Comparison of ENCODE assay signal across 25 mouse cellular contexts in genomic region chr9:71490076-71490475, GRCm38 (mm10). TPM values are rescaled to one million over a fixed set of nuclear protein-coding genes. Genes with fewer than 3 reads are reported as not detected.
DNase-seq lines count a peak whose midpoint lies in the region; ATAC-seq and TF ChIP-seq lines count a peak whose summit lies in the region.
"Had no signal": no experiment of that assay in that cellular context is flagged by ENCODE, and none has a peak within 500 bp of the region (broad histone marks: within the 10 kb centered on the region; RNA-seq: fewer than 3 reads in every experiment).

No protein-coding gene starts in this region.

- WGBS in forebrain, embryonic 10.5 days: 52% methylated on average over 3 of the region's 3 CpGs
- 52% methylated on average over 3 of the region's 3 CpGs for WGBS in forebrain, embryonic 13.5 days
- WGBS in kidney, embryonic 14.5 days: 40% methylated on average over 3 of the region's 3 CpGs

- H3K4me1 ChIP-seq in forebrain, embryonic 10.5 days: peaks cover 27% of the 10 kb centered on the region
- 0 out of 2 replicates have a peak, but pooled peaks cover 3% of the 10 kb centered on the region for H3K4me1 ChIP-seq in forebrain, embryonic 13.5 days
- H3K4me1 ChIP-seq in kidney, embryonic 14.5 days (ENCODE audit: control insufficient read depth, insufficient read depth, low read length): peaks cover 22% of the 10 kb centered on the region
- H3K4me1 ChIP-seq in ES-Bruce4 (ENCODE audit: control insufficient read depth, insufficient read depth, low read length): peaks cover 3% of the 10 kb centered on the region

- DNase-seq in forebrain, embryonic 10.5 days (ENCODE audit: extremely low spot score, low spot score): no peak
- DNase-seq in kidney, adult 8-10 months: no peak
- peak; percentile 88 for DNase-seq in ZHBTc4 (ENCODE audit: low read depth, low spot score)
- no peak for DNase-seq in spleen, postnatal 14 days (ENCODE audit: low spot score in 2 of 2)
- DNase-seq in gastrocnemius, postnatal 36 days: no peak
- DNase-seq: adrenal gland, postnatal 10 days; cerebellum, adult 11 months; cerebellum, adult 9-11 months; gastrocnemius, postnatal 10 days; heart, postnatal 36 days; lung, embryonic 14.5 days; lung, postnatal 14 days; midbrain, embryonic 14.5 days; thymus, postnatal 25 days had no signal

- H3K4me3 ChIP-seq in forebrain, embryonic 10.5 days: no peak overlapping the region
- H3K4me3 ChIP-seq in forebrain, embryonic 13.5 days: no peak overlapping the region
- no peak overlapping the region for H3K4me3 ChIP-seq in kidney, embryonic 14.5 days (ENCODE audit: low read length)
- no peak overlapping the region for H3K4me3 ChIP-seq in ES-Bruce4 (ENCODE audit: low read depth, low read length)
- H3K4me3 ChIP-seq: embryonic facial prominence, embryonic 13.5 days; erythroblast, embryonic 14.5 days; forebrain, embryonic 12.5 days; limb, embryonic 12.5 days; liver, embryonic 15.5 days; stomach, embryonic 15.5 days had no signal

- peak overlapping the region; percentile 62 for H3K27ac ChIP-seq in forebrain, embryonic 10.5 days
- H3K27ac ChIP-seq in forebrain, embryonic 13.5 days: no peak overlapping the region
- H3K27ac ChIP-seq in kidney, embryonic 14.5 days (ENCODE audit: low read depth, low read length): peak overlapping the region; percentile 47; the same call in 1 of the 2 replicates
- peak overlapping the region; percentile 92 for H3K27ac ChIP-seq in ES-Bruce4 (ENCODE audit: insufficient read depth, low read length)
- H3K27ac ChIP-seq: embryonic facial prominence, embryonic 13.5 days; forebrain, embryonic 12.5 days; hindbrain, embryonic 14.5 days; limb, embryonic 12.5 days; liver, embryonic 15.5 days; stomach, embryonic 15.5 days had no signal

- ATAC-seq in forebrain, embryonic 13.5 days: no peak
- no peak for ATAC-seq in kidney, embryonic 14.5 days (ENCODE audit: low FRiP score, low TSS enrichment)
- ATAC-seq: intestine, postnatal 0 days had no signal

- no peaks in the 10 kb centered on the region for H3K9me3 ChIP-seq in forebrain, embryonic 10.5 days
- H3K9me3 ChIP-seq in forebrain, embryonic 13.5 days (replicated peaks): no peaks in the 10 kb centered on the region
- no peaks in the 10 kb centered on the region for H3K9me3 ChIP-seq in kidney, embryonic 14.5 days (ENCODE audit: control insufficient read depth, low read length)
- H3K9me3 ChIP-seq in ES-Bruce4 (replicated peaks; ENCODE audit: control insufficient read depth, insufficient read depth, low read length, poor library complexity, severe bottlenecking): peaks cover 10% of the 10 kb centered on the region; the same call in 1 of the 2 replicates
- H3K9me3 ChIP-seq: embryonic facial prominence, embryonic 13.5 days; forebrain, embryonic 12.5 days; limb, embryonic 12.5 days; liver, embryonic 15.5 days; stomach, embryonic 15.5 days had no signal

- H3K4me2 ChIP-seq in forebrain, embryonic 13.5 days: no peak overlapping the region
- no peak overlapping the region for H3K4me2 ChIP-seq in kidney, embryonic 14.5 days (replicated peaks; ENCODE audit: low read depth, low read length)
- H3K4me2 ChIP-seq: embryonic facial prominence, embryonic 13.5 days; forebrain, embryonic 12.5 days; hindbrain, embryonic 14.5 days; limb, embryonic 12.5 days; liver, embryonic 15.5 days; lung, embryonic 14.5 days; stomach, embryonic 15.5 days had no signal

- TF ChIP-seq EP300 in ES-Bruce4 (IDR thresholded peaks at IDR 0.05; ENCODE audit: insufficient read depth, low read depth, low read length): no peak

- peaks cover 13% of the 10 kb centered on the region; the same call in 1 of the 2 replicates for H3K27me3 ChIP-seq in forebrain, embryonic 10.5 days (ENCODE audit: poor library complexity, severe bottlenecking)
- H3K27me3 ChIP-seq in forebrain, embryonic 13.5 days: 0 out of 2 replicates have a peak, but pooled peaks cover 6% of the 10 kb centered on the region
- H3K27me3 ChIP-seq in kidney, embryonic 14.5 days (ENCODE audit: control insufficient read depth, insufficient read depth, low read length): no peaks in the 10 kb centered on the region
- no peaks in the 10 kb centered on the region for H3K27me3 ChIP-seq in ES-Bruce4 (ENCODE audit: control insufficient read depth, insufficient read depth, low read length, poor library complexity, severe bottlenecking)
- H3K27me3 ChIP-seq: embryonic facial prominence, embryonic 13.5 days; forebrain, embryonic 12.5 days; stomach, embryonic 15.5 days had no signal

- TF ChIP-seq CTCF in ES-Bruce4 (IDR thresholded peaks at IDR 0.05; ENCODE audit: low read depth, low read length): no peak

- no peaks in the 10 kb centered on the region for H3K36me3 ChIP-seq in forebrain, embryonic 10.5 days (replicated peaks)
- no peaks in the 10 kb centered on the region for H3K36me3 ChIP-seq in forebrain, embryonic 13.5 days (ENCODE audit: poor library complexity, severe bottlenecking)
- H3K36me3 ChIP-seq in kidney, embryonic 14.5 days (ENCODE audit: control insufficient read depth, insufficient read depth, low read length): no peaks in the 10 kb centered on the region
- H3K36me3 ChIP-seq in ES-Bruce4 (ENCODE audit: control insufficient read depth, insufficient read depth, low read length, poor library complexity, severe bottlenecking): no peaks in the 10 kb centered on the region
- H3K36me3 ChIP-seq: embryonic facial prominence, embryonic 13.5 days; forebrain, embryonic 12.5 days; limb, embryonic 12.5 days; liver, embryonic 15.5 days; stomach, embryonic 15.5 days had no signal

- intact Hi-C loops in gastrocnemius, postnatal 36 days (cut with DNase I): no loop called here

- no peak overlapping the region for H3K9ac ChIP-seq in forebrain, embryonic 13.5 days
- H3K9ac ChIP-seq in kidney, embryonic 14.5 days (ENCODE audit: low read depth, low read length): no peak overlapping the region
- peak overlapping the region; percentile 74 for H3K9ac ChIP-seq in ES-Bruce4 (ENCODE audit: low read depth, poor library complexity, severe bottlenecking)
- H3K9ac ChIP-seq: embryonic facial prominence, embryonic 13.5 days; forebrain, embryonic 12.5 days; hindbrain, embryonic 14.5 days; limb, embryonic 12.5 days; liver, embryonic 15.5 days; lung, embryonic 14.5 days; stomach, embryonic 15.5 days had no signal

- no peak for TF ChIP-seq POLR2A in ES-Bruce4 (IDR thresholded peaks at IDR 0.05; ENCODE audit: insufficient read depth, low read length)

RNA-seq across cellular contexts. Expression of gene Polr2m, which starts 4.3 kb away (rescaled TPM):
- polyA plus RNA-seq in forebrain, embryonic 10.5 days (2016; fragmentation: Nextera tagmentation; extraction: Ambion mirVana): 570 and 573 TPM in 2 replicates
- polyA plus RNA-seq in forebrain, embryonic 13.5 days (2015; fragmentation: Nextera tagmentation; extraction: Ambion mirVana): 369 and 394 TPM in 2 replicates
- 277 and 453 TPM in 2 replicates for polyA plus RNA-seq in kidney, embryonic 14.5 days (2014; fragmentation: Nextera tagmentation; extraction: Ambion mirVana)
- polyA plus RNA-seq in ES-Bruce4 (2011; ENCODE audit: insufficient read depth, insufficient read length, low read depth, missing spikeins): 200 and 203 TPM in 2 replicates
- 100 to 1,000 TPM; 202 to 210 TPM for total RNA-seq in gastrocnemius, postnatal 36 days (2021)
